Comparison of ENCODE assay signal across 10 mouse cellular contexts in the genomic region with DNA sequence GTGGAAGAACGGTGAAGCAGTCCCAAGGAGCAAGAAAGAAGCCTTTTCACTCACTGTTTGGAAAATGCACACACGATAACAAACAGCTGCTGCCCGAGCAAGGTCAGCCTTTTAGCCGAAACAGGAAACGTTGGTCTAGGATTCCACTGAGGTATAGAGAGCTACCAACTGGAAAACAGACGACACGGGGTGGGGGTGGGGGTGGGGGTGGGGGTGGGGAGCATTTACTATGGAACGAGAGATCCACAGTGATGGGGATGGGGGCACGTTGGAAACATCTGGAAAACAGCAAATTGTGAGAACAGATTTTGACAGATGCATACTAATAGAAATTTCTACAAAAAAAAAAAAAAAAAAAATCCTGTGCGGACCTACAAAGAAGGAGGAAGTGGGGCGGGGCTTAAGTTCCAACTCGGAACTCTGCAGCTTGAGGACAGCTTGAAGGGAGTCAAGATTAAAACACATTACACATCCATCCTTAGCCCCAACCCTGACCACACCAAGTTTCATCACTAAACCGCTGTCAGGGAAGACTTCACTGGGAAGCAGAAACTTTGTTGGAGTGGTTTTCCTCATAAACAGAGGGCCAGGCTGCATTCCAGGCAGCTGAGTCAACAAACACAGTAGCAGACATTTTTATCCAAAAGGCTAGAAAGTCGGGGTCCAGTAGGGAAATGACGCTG.
DNase-seq lines count a peak whose midpoint lies in the region; TF ChIP-seq lines count a peak whose summit lies in the region.
"Had no signal": no experiment of that assay in that cellular context is flagged by ENCODE, and none has a peak within 500 bp of the region (broad histone marks: within the 10 kb centered on the region; RNA-seq: fewer than 3 reads in every experiment).

No protein-coding gene starts in this region.

- 28% methylated on average over 15 of the region's 15 CpGs for WGBS in heart, adult 2 months
- WGBS in limb, embryonic 10.5 days, result 73% methylated on average over 15 of the region's 15 CpGs

- no peak overlapping the region for H3K27ac ChIP-seq in heart, adult 2 months
- H3K27ac ChIP-seq in limb, embryonic 10.5 days, result peak overlapping the region; percentile 42; the same call in 1 of the 2 replicates

- no peaks in the 10 kb centered on the region for H3K27me3 ChIP-seq in heart, adult 2 months (ENCODE audit: control insufficient read depth, insufficient read depth, low read length)
- H3K27me3 ChIP-seq in limb, embryonic 10.5 days (ENCODE audit: low read depth, poor library complexity, severe bottlenecking), result no peaks in the 10 kb centered on the region

- no peaks in the 10 kb centered on the region for H3K79me2 ChIP-seq in heart, adult 2 months (replicated peaks; ENCODE audit: control insufficient read depth, insufficient read depth, low read length)

- no peaks in the 10 kb centered on the region; the same call in 1 of the 2 replicates for H3K4me1 ChIP-seq in heart, adult 2 months (ENCODE audit: control insufficient read depth, insufficient read depth, low read length)
- H3K4me1 ChIP-seq in limb, embryonic 10.5 days, result peaks cover 5% of the 10 kb centered on the region; the same call in 1 of the 2 replicates

- intact Hi-C loops in heart, adult 2 months (cut with DNase I), result no loop called here

- H3K9ac ChIP-seq in heart, adult 2 months (ENCODE audit: low read depth, low read length), result no peak overlapping the region

- no peaks in the 10 kb centered on the region for H3K36me3 ChIP-seq in heart, adult 2 months (ENCODE audit: control insufficient read depth, insufficient read depth, low read length)
- no peaks in the 10 kb centered on the region for H3K36me3 ChIP-seq in limb, embryonic 10.5 days

- no peak for TF ChIP-seq EP300 in heart, adult 2 months (IDR thresholded peaks at IDR 0.05; ENCODE audit: insufficient read depth, low read depth, low read length)

- peak; percentile 36 for DNase-seq in embryo, embryonic 11 days
- DNase-seq in embryo, embryonic 9.5 days (ENCODE audit: extremely low spot score), result no peak
- peak; percentile 98 for DNase-seq in 3T3-L1 (ENCODE audit: low read depth, low spot score)
- peak; percentile 39 to 42 for DNase-seq in heart, adult 2 months
- no peak for DNase-seq in limb, embryonic 10.5 days (ENCODE audit: low spot score)
- no peak for DNase-seq in right cerebral cortex, postnatal 14 days
- DNase-seq in urinary bladder, postnatal 4 days (ENCODE audit: low spot score in 2 of 2), result no peak
- DNase-seq in cerebellum, postnatal 10 days, result no peak
- DNase-seq: adrenal gland, adult 2 months; cerebellum, adult 9-11 months had no signal

- H3K4me3 ChIP-seq in heart, adult 2 months, result no peak overlapping the region
- H3K4me3 ChIP-seq in limb, embryonic 10.5 days, result no peak overlapping the region

- H3K9me3 ChIP-seq in limb, embryonic 10.5 days (replicated peaks), result no peaks in the 10 kb centered on the region

- no peak for TF ChIP-seq POLR2A in heart, adult 2 months (IDR thresholded peaks at IDR 0.05; ENCODE audit: insufficient read depth, low read depth, low read length)

- no peak for TF ChIP-seq CTCF in heart, adult 2 months (IDR thresholded peaks at IDR 0.05)

Comparison
In these comparisons a context has a peak if more than half of its experiments do, and no peak if none do; other contexts are left out.
1. DNase-seq: peak in embryo, embryonic 11 days (single experiment), 3T3-L1 (single experiment) and heart, adult 2 months (2 of 2); none in embryo, embryonic 9.5 days (single experiment), limb, embryonic 10.5 days (single experiment), right cerebral cortex, postnatal 14 days (single experiment), urinary bladder, postnatal 4 days (0 of 2) and cerebellum, postnatal 10 days (0 of 2).